Mouse (Mus musculus): ENCODE measurements at regions not wholly inside any gene's neighbourhood (a gene's known extent, or its start where the extent isn't known, plus 50 kb on each side); places are given as distances from the start of the nearest gene placed in this dataset.

- TF ChIP-seq CTCF (IDR thresholded peaks at IDR 0.05; ENCODE audit: insufficient read depth, low read depth, low read length) (no peak), POLR2A (IDR thresholded peaks at IDR 0.05; ENCODE audit: insufficient read depth, low read depth, low read length) (no peak)
- H3K4me1 ChIP-seq (ENCODE audit: control insufficient read depth, insufficient read depth, low read length) = no peaks in the 10 kb centered on the region
Measured at GRCm38 (mm10) chr12:52368034-52368433, 135.7 kb upstream of the Arhgap5 start.

GRCm38 (mm10) chr12:52368466-52368865 is 135.3 kb upstream of the Arhgap5 start:
- no peak overlapping the region for H3K4me3 ChIP-seq (ENCODE audit: insufficient read depth, low read depth, low read length)
- WGBS = 92% methylated on average over 4 of the region's 4 CpGs
- H3K27ac ChIP-seq (ENCODE audit: insufficient read depth, low read depth, low read length) = no peak overlapping the region
- no peaks in the 10 kb centered on the region for H3K4me1 ChIP-seq (ENCODE audit: control insufficient read depth, insufficient read depth, low read length)
- TF ChIP-seq POLR2A (IDR thresholded peaks at IDR 0.05; ENCODE audit: insufficient read depth, low read depth, low read length) = no peak
- TF ChIP-seq CTCF (IDR thresholded peaks at IDR 0.05; ENCODE audit: insufficient read depth, low read depth, low read length) = no peak

More at GRCm38 (mm10) chr12:52368034-52368433, 135.7 kb upstream of the Arhgap5 start:
- no peak overlapping the region for H3K4me3 ChIP-seq (ENCODE audit: insufficient read depth, low read depth, low read length)
- H3K27ac ChIP-seq (ENCODE audit: insufficient read depth, low read depth, low read length) = no peak overlapping the region
- WGBS = 95% methylated on average over 6 of the region's 6 CpGs

GRCm38 (mm10) chr12:52370153-52370710 is 133.5 kb upstream of the Arhgap5 start:
- WGBS = 87% methylated on average over 12 of the region's 12 CpGs
- Histone ChIP-seq H3K4me3 (ENCODE audit: insufficient read depth, low read depth, low read length) (no peak overlapping the region), H3K4me1 (ENCODE audit: control insufficient read depth, insufficient read depth, low read length) (no peaks in the 10 kb centered on the region), H3K27ac (ENCODE audit: insufficient read depth, low read depth, low read length) (no peak overlapping the region)
- no peak for TF ChIP-seq CTCF (IDR thresholded peaks at IDR 0.05; ENCODE audit: insufficient read depth, low read depth, low read length)
- TF ChIP-seq POLR2A (IDR thresholded peaks at IDR 0.05; ENCODE audit: insufficient read depth, low read depth, low read length) = no peak

DNA sequence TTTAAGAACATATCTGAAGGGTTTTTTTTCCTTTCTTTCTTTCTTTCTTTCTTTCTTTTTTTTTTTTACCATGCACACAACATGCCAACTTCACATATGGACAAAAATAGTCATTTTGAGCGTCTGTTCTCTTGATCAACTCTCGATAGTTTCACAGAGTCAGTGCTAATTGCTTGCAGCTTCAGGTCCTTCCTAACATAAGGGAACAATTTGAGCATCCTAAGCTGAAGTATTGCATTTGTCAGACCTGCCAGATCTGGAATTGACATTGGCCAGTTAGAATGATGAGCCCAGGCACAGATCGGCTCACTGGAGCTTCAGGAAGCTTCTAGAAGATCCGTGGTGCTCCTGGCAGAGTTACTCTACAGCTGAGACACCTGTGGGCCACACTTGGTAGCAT is 128.7 kb upstream of the Arhgap5 start:
- no peak overlapping the region for H3K27ac ChIP-seq (ENCODE audit: insufficient read depth, low read depth, low read length)
- no peak overlapping the region for H3K4me3 ChIP-seq (ENCODE audit: insufficient read depth, low read depth, low read length)
- H3K4me1 ChIP-seq (ENCODE audit: control insufficient read depth, insufficient read depth, low read length) = peaks cover 2% of the 10 kb centered on the region; the same call in 1 of the 2 replicates
- TF ChIP-seq CTCF (IDR thresholded peaks at IDR 0.05; ENCODE audit: insufficient read depth, low read depth, low read length) (no peak), POLR2A (IDR thresholded peaks at IDR 0.05; ENCODE audit: insufficient read depth, low read depth, low read length) (no peak)
- WGBS = 94% methylated on average over 4 of the region's 4 CpGs

DNA sequence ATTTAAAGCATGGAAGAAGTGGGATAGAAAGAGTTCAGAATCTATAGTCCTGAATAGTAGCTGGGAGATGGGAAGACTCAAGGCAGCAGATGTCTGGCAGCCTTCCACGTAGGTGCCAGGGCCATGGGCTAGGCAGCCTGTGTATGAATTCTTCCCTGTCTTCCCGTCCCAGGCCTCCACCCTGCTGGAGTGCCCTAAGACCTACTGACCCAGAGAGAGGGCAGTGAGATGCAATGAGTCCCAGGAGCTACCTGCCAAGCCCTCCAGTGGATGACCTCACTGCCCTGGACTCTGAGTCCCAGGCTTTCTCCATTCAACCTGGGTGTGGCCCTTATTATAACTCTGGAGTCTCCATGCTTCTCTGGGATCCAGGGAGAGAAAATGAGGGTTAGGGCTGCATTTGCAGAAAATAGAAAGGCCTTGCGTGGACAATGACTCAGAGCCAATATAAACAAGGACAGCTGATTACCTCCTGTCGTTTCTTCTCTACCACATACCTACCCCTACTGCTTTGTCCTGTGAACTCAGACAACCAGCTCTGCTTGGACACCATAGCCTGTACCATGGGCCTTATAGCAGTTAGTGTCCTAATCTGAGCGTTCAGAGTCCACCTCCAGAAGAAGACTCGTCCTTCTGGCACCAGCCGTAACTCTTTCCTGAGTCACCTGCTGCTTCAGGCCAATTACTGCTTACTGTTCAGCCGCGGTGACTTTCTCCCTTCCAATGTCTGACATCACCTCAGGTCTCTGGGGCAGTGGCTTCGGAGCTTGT is 126.9 kb upstream of the Arhgap5 start:
- H3K4me3 ChIP-seq (ENCODE audit: insufficient read depth, low read depth, low read length) = no peak overlapping the region
- H3K4me1 ChIP-seq (ENCODE audit: control insufficient read depth, insufficient read depth, low read length) = peaks cover 6% of the 10 kb centered on the region
- TF ChIP-seq CTCF (IDR thresholded peaks at IDR 0.05; ENCODE audit: insufficient read depth, low read depth, low read length) (no peak), POLR2A (IDR thresholded peaks at IDR 0.05; ENCODE audit: insufficient read depth, low read depth, low read length) (no peak)
- WGBS = 92% methylated on average over 10 of the region's 10 CpGs
- no peak overlapping the region for H3K27ac ChIP-seq (ENCODE audit: insufficient read depth, low read depth, low read length)

- 99% methylated on average over 2 of the region's 2 CpGs for WGBS
- TF ChIP-seq CTCF (IDR thresholded peaks at IDR 0.05; ENCODE audit: insufficient read depth, low read depth, low read length) (no peak), POLR2A (IDR thresholded peaks at IDR 0.05; ENCODE audit: insufficient read depth, low read depth, low read length) (no peak)
- no peak overlapping the region for H3K27ac ChIP-seq (ENCODE audit: insufficient read depth, low read depth, low read length)
- peaks cover 8% of the 10 kb centered on the region for H3K4me1 ChIP-seq (ENCODE audit: control insufficient read depth, insufficient read depth, low read length)
- no peak overlapping the region for H3K4me3 ChIP-seq (ENCODE audit: insufficient read depth, low read depth, low read length)
Measured at GRCm38 (mm10) chr12:52377463-52377848, 126.3 kb upstream of the Arhgap5 start.

- no peak for TF ChIP-seq CTCF (IDR thresholded peaks at IDR 0.05; ENCODE audit: insufficient read depth, low read depth, low read length)
- no peak for TF ChIP-seq POLR2A (IDR thresholded peaks at IDR 0.05; ENCODE audit: insufficient read depth, low read depth, low read length)
- peaks cover 8% of the 10 kb centered on the region for H3K4me1 ChIP-seq (ENCODE audit: control insufficient read depth, insufficient read depth, low read length)
- WGBS = 90% methylated on average over 4 of the region's 4 CpGs
- no peak overlapping the region for H3K27ac ChIP-seq (ENCODE audit: insufficient read depth, low read depth, low read length)
- no peak overlapping the region for H3K4me3 ChIP-seq (ENCODE audit: insufficient read depth, low read depth, low read length)
Measured at GRCm38 (mm10) chr12:52379245-52379644, 124.5 kb upstream of the Arhgap5 start.

DNA sequence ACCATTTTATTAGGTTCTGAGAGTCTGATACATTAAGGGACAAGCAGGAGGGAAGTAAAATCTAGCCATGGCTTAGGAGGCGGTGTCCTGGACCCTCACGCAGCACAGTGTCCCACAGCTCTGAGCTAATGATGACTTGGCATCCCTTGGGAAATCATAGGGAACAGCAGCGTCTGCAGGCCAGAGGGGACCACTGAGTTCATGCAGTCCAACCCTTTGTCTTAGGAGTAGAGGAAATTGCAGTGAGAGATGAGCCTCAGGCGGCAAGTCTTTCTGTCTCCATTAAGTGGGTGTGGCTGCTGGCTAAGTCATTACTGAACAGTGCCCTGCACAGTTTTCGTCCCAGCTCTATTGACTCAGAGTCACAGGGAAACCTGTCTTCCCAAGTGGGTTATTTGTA is 123.8 kb upstream of the Arhgap5 start:
- no peak for TF ChIP-seq POLR2A (IDR thresholded peaks at IDR 0.05; ENCODE audit: insufficient read depth, low read depth, low read length)
- no peak for TF ChIP-seq CTCF (IDR thresholded peaks at IDR 0.05; ENCODE audit: insufficient read depth, low read depth, low read length)
- WGBS = 71% methylated on average over 5 of the region's 5 CpGs
- no peak overlapping the region for H3K27ac ChIP-seq (ENCODE audit: insufficient read depth, low read depth, low read length)
- no peak overlapping the region for H3K4me3 ChIP-seq (ENCODE audit: insufficient read depth, low read depth, low read length)
- H3K4me1 ChIP-seq (ENCODE audit: control insufficient read depth, insufficient read depth, low read length) = peaks cover 8% of the 10 kb centered on the region

- TF ChIP-seq POLR2A (IDR thresholded peaks at IDR 0.05; ENCODE audit: insufficient read depth, low read depth, low read length) = no peak
- TF ChIP-seq CTCF (IDR thresholded peaks at IDR 0.05; ENCODE audit: insufficient read depth, low read depth, low read length) = no peak
- WGBS = 75% methylated on average over 18 of the region's 18 CpGs
- Histone ChIP-seq H3K4me1 (ENCODE audit: control insufficient read depth, insufficient read depth, low read length) (peaks cover 11% of the 10 kb centered on the region), H3K27ac (ENCODE audit: insufficient read depth, low read depth, low read length) (no peak overlapping the region), H3K4me3 (ENCODE audit: insufficient read depth, low read depth, low read length) (no peak overlapping the region)
Measured at GRCm38 (mm10) chr12:52381161-52381967, 122.4 kb upstream of the Arhgap5 start.

Data from olfactory bulb, adult 2 months (tissue).